Mouse (Mus musculus): ENCODE measurements at regions not wholly inside any gene's neighbourhood (a gene's known extent, or its start where the extent isn't known, plus 50 kb on each side); places are given as distances from the start of the nearest gene placed in this dataset.
A peak's percentile ranks its signal among the peaks of the same experiment; 100 is the strongest.

DNA sequence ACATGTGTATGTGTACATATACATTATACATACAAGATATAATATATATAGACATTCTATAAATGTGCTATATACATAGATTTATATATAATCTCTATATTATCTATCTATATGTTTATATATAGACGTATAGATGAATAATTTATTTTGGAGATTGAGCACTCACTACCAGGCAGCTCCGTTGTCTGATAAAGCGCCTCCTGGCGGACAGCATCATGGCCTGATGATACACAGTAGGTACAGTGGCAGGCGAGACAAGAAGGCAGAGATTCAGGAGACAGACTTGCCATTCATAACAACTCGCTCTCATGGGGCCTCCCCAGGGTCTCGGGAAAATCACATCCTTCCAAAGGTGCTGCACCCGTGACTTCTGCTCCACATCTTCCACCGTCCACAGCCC lies 101.4 kb upstream of the A530016L24Rik start:
- DNase-seq, result no peak

DNA sequence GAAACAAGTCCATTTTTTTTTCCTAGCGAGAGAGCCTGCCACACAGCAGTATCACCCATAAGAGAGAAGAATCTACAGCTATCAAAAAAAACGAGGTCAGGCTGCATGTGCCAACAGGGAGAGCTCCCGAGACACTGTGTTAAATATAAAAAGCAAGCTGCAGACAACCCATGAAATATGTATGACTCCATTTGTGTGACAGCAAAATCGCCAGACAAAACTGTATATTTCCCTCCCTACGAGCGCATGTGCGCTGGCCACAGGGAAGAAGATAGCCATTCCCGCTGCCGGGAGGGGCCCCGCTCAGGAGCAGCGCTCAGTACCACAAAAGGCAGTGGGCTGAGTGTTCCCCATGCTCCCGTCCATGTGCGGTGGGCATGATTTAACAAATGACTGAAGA lies 93.3 kb upstream of the A530016L24Rik start:
- no peak for DNase-seq

DNA sequence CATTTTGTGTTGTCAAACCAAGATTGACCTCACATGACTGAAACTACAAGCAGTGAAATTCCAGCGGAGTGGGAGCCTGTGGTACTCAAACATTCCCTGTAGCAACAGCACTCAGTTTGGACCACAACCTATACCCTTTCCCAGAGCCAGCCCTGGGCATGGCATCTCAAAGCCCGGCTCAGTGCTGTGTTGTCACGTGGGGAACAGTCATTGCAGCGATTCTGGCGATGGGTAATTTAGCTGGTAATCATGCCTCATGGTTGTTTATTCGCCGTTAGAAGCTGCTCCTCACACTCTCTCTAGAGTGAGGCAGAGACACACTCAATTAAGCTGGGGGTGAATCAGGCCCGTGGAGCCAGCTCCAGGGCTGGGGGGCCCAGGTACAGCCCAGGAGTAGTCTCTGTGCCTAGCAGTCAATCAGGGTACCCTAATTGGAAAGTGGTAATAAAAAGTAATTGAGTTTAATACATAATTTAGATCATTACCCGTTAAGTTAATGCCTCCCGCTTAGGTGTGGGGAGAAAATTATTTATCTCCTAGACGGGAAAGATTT lies 85.5 kb upstream of the A530016L24Rik start:
- no peak for DNase-seq

DNA sequence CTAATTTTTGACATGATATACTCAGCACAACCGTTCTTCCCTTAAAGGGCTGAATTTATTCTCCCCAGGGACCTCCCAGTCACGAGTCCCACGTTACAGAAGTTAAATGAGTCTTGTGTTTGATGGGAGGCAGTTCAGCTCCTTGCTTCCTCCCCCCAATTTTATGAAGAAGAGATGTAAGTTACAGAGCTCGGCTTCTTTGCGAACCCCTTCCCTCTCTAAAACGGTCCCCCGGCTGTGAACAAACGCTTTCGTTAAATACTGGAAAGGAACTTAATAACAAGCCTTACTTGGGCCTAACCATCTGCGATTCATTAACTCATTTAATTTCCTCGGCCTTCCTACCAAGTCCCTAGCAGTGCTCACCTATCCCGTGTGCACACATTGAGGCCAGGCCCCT lies 84.9 kb upstream of the A530016L24Rik start:
- no peak for DNase-seq

DNA sequence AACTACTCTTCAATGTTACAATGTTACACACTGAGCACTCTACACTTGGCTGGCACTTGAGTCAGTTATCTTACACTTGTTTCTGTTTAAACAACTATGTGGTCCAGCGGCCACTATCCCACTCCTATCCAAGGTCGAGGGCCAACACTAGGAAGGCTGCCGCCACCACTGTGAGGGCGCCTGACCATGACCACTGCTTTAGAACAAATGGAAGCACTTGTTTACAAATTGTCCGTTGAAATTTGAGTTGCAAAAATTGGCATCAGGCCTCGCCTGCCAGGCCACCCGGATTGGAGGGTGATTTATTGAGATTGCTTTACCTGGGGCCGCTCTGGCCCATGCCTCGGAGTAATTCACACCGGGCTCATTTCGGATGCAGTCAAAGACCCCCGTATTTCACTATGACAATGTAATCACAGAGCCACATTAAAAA lies 83.5 kb upstream of the A530016L24Rik start:
- DNase-seq, result no peak

DNA sequence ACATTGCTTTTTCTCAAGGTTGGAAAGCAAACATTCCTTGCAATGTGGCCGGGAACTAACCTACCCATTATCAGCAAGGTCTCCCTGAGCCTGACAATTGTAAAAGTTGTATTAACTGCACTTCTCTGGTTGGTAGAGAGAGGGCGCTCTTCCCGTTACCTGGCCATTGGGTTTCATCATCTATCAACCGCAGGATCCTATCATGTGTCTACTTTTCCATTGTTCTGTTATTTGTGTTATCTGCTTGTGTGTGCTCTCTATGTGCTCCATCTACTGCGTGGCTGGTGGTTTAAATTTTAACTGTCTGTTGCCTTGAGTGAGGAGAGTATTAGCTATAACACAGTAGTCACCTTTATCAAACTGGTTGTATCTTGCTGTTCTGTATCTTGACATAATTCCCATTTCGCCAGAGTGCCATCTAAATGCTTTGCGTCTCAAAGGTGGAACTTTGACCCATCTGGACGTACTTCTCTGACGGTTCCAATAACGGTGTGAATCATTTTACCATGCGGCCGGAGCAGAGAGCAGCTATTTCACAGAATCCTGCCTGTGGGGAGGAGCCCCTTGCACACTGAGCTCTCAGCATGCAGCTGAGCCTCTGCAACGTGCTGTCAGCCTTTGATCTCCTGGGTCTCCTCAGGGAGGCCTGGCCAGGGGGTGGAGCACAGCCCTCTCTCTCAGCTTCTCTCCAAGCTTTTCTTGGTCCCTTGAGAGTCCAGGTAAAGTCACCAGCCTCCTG lies 77.5 kb upstream of the A530016L24Rik start:
- DNase-seq, result peak; percentile 14

DNA sequence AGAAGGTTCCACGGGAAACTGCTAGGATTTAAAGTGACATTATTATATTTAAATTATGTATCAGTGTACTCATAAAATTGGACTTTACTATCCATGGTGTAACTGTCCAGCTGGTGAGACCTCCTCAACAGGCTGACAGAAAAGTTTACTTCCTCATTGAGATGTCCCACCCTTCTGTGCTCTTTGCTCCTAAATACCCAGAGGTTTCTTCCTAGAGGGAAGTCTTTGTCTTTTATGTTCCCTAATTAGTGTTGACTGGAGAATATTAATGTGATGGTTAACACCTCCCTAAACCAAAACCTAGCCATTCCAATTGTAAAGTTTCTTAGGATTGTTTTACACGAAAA lies 76.9 kb upstream of the A530016L24Rik start:
- DNase-seq, result no peak

DNA sequence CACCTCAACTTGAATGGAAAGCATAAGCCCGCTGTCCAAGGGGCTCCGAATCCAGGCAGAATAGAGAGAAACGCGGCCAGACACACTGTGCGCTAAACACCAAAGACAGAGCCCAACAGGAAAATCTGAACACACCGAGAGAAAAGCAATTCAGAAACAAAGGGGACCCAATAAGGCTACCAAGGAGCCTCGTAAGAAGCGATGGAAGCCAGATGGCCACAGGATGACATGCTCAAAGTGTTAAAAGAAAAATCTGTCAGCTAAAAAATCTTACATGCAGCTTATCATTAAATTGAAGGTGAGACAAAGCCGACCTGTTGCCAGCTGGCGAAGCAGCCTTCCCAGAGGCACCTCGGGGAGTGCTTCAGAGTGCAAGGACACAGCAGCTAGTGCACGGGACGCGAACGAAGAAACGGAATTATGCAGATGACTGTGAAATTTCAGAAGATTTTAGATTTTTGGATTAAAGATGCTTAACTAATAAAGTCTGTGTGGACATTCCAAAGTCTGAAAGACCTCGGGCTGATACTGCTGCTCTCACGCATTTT lies 73.2 kb upstream of the A530016L24Rik start:
- no peak for DNase-seq

DNA sequence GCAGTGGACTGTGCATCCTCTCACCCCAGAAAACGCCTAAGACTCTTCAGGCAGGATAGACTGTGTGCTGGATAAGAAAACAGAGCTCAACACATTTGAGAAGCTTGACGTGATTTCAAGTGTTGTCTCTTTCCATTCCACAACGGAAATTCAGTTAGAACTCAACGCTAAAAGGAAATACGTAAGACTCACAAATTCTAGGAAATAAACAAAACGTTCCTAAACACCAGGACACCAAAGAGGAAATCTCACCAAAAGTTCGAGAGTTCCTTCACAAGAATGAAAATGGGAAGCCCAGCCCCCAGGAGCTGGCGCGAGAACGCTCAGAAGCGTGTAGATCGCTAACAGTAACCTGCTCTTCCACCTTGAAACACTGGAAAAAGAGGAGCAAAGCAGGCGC lies 72.7 kb upstream of the A530016L24Rik start:
- DNase-seq, result peak; percentile 13

DNA sequence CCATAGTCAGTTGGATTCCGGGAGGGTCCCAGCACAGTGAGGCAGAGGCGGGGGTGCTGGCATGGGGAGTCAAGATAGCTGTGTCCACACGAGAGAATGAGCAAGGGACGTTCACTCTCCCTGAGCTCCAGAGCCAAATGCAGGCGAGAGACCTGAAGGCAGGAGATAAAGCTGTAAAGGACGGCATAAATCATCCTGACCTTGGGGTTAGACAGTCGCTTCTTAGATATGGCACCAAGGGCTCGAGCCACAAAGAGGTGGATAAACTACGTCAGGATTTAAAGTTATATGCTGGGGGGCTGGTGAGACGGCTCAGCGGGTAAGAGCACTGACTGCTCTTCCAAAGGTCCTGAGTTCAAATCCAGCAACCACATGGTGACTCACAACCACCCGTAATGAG lies 70.6 kb upstream of the A530016L24Rik start:
- DNase-seq, result no peak

DNA sequence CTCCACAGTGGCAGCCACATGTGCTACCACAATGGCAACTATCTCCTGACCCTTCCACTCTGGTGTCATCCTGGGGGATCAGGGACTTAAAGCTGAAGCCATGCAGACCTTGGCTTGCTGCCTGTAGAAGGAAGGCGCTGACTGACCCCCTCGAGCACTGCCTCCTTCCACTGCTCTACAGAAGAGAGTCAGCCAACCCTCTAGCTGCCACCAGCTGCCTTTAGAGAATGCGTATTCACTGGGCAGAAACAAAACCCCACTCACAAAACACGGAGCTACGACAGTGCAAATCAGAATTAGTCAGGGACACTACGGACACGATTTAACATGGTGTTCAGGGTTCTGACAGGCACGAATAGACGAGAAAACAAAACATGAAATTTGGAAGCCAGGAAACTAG lies 67.1 kb upstream of the A530016L24Rik start:
- no peak for DNase-seq

DNA sequence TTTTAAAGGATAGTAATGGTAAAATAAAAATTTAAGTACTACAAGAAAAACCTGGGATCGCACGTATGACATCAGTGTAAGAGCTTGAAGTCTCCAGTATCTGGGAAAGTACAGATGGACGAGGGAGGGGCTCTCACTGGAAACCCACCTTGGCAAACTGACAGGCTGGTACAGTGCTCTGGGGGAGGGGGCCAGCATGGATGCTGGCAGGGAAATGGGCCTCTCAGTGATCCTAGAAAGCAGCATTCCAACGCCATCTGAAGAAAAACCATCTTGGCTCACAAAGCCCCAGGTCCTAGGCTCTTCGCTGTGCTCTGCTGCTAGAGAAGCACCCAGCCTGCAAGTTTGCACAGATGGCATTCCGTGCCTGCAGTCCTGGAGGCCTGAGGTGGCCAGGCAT lies 65.1 kb upstream of the A530016L24Rik start:
- no peak for DNase-seq

DNA sequence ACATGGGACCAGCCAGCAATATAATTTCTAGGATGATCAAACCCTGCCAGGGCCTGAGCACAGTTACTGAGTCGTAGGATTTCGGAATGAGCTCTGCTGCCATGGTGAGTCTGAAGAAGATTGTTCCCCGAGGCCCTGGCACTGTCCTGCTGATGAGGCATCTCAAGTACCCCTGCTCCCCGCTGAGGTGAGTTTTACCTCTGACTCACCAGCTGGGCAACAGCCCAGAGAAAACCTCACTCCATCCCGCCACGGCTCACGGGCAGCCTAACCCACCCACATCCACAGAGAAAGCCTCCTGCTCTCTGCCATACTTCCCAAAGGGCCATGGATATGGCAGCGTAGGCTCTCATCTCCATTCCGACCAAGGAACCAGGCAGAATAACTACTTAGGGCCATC lies 62.6 kb upstream of the A530016L24Rik start:
- no peak for DNase-seq

DNA sequence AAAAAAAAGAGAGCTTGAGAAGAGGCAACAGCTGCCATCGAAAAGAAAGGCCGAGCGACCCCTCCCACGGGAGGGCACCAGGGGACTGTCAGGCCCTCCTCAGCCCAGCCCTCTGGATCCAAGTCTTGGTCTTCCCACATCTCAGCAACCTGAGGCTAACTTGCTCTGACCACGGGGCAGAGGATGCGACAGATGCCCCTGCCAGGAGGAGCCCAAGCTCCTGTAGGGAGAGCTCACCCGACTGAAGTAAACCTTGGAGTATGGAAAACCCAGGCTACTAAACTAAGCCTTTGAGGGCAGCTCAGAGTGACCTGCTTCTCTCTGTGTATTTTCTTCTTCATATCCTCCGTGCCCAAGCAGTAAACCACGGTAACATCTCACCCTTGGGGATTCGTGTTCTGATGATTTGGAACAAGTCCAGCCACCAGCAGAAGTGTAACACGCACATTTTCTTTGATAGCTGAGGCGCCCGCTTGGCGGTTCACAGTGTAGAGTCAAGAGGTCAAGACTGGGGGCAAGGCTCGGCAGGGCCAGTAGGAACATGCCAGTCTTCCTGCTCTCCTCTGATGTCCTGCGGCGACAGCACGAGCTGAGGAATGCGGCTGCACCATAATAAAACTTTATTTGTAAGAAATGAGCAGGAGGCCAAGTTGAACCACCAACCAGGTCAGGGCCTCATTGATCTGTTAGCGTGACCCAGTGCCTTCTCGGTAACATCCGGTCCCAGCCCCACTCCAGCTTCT lies 59.0 kb upstream of the A530016L24Rik start:
- peak; percentile 22 for DNase-seq

DNA sequence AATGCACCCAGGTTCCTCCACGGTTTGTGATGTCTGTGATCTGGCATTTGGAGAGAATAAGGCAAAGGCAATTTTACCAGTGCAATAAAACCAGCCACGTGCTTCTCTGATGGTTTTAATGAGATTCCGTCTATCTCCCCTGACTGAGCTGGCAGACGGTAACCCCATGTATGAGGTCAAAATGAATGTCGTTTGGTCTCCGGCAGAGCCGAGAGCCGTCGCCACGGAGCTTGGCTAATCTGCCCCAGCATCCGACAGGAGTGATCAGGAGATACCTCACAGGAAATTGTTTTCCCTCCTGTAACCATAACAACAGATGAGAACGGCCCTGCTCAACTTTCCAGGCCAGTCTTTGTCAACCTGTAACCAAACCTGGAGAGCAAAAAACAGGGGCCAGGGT lies 55.9 kb upstream of the A530016L24Rik start:
- DNase-seq, result no peak

DNA sequence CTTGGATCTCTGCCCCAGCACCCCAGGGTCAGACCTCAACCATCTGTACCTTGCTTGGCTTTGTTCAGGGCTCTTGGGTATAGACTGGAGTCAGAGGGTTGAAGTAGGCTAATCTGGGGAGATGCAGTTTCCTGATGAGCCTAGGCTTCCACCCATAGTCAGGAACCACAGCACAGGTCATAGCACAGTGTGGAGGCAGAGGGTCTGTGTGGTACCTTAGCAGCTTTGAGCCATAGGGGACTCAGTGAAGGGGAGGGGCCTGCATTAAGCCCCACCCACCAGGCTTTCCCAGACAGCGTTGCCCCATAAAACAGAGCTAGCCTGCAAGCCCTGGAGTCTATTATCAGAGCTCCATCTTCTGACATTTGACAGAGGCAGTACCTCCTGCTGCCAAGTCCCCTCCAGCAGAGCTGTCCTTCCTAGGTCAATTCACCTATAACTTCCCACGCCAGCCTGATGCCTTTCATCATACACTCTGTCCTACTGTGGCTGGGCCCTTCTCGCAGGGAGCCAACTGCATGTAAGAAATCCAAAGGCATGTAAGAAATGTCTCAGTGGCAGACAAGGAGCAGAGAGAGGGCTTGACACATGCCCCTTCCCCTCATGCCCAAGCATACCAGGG lies 54.5 kb upstream of the A530016L24Rik start:
- DNase-seq, result no peak

DNA sequence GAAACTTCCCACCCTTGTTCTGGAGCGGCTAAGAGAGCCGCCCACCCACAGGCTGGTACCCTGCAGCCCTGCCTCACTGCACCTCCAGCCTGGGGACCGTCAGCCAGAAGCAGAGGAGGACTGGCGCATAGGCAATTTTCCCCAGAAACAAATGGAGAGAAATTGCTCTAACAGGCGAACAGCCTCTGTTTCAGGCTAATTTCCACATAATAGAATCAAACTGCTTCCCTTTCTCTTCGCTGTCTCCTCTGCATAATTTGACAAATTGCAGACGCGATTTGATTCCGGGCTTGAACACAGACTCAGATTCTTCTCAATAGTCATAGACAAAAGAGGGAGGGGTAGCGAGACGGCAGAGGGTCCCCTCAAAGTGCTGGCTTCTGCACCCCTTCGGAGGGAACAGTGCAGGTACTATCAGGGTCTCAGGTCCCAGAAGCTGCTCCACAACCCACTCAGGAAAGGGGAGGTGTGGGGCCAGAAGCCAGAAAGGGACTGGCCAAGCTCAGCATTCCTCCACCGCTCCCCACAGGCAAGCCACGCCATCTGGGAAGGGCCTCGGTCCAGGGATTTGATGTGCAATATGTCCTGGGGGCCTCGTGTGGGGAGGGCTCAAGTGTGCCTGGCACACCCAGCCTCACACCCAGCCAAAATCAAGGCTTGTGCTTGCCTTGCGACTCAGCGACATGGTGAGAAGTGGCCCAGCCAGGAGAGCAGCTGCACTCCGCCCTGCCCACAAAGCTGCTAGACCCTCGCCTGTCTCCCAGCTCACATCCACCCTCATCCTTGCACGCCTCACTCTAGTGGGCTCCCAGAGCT lies 53.7 kb upstream of the A530016L24Rik start:
- peak; percentile 57 for DNase-seq

DNA sequence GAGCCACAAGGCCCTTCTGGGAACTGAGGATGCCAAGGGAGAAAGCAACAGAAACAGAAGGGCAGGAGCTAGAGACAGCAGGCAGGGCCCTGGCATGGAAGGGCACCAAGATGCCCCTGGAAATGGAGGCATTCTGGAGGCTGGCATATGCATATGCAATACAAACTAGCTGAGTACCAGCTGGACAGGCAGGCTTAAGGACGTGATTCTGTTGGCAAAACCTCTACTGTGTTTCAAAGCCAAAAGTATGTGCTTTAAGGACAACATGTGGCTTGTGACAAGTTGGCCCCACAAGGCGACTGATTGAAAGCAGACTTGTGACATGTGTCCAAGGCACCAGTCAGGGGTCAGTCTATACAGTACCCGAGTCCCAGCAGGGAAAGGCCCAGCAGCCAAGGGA lies 52.2 kb upstream of the A530016L24Rik start:
- peak; percentile 22 for DNase-seq

DNA sequence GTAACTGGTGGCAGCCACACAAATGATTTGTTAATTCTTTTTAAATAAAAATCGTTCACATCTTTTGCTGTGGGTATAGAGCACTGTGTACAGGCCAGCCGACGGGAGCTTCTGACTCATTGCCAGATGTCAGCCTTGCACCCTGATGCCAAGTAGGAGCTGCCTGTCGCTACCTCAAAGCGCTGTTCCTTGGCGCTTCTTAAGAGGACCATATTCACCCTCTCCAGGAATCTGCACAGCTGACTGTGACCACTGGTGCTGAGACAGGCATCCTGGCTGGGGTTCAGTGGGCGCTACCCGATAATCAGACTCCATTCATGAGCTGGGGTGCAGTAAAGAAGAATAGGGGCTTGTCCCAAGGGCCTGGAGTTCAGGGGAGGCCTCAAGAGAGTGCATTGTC lies 51.0 kb upstream of the A530016L24Rik start:
- DNase-seq, result no peak

Data from lung, postnatal 10 days (tissue).